Mouse (Mus musculus) megakaryocyte, embryonic 14.5 days (primary cell): ENCODE results near the gene Fam149b. TPM values are rescaled to one million over a fixed set of nuclear protein-coding genes. Genes with fewer than 3 reads are reported as not detected.
A peak's percentile ranks its signal among the peaks of the same experiment; 100 is the strongest.

ENCODE experiments used
- H3K27me3 ChIP-seq: replicated peaks from 2 replicates; pipeline ENCODE3; 2012; ENCODE audit warnings: inconsistent platforms
- H3K36me3 ChIP-seq: replicated peaks from 2 replicates; pipeline ENCODE3; 2012; ENCODE audit warnings: low read length, inconsistent platforms, mixed read lengths
- H3K4me1 ChIP-seq: 2 replicates; pipeline ENCODE4 v1.6.1; 2012; ENCODE audit warnings: inconsistent platforms
- H3K4me3 ChIP-seq: replicated peaks from 2 replicates; pipeline ENCODE3; 2012; ENCODE audit warnings: moderate library complexity, mild to moderate bottlenecking, inconsistent platforms
- H3K9me3 ChIP-seq: 2 replicates; pipeline ENCODE4 v1.6.1; 2012; ENCODE audit warnings: inconsistent platforms
- FLI1 ChIP-seq: IDR thresholded peaks from 2 replicates; pipeline ENCODE4 v1.6.1; 2012; ENCODE audit warnings: low read length, inconsistent platforms, mixed read lengths
- GATA1 ChIP-seq: IDR thresholded peaks from 3 replicates; pipeline ENCODE4 v1.6.1; 2012; ENCODE audit warnings: mixed read lengths, low read length, inconsistent platforms, borderline replicate concordance
- polyA plus RNA-seq: library from polyadenylated mRNA; stranded (reverse); fragments of >175 nt; gene quantifications from 2 replicates; pipeline ENCODE4 v1.2.3, GENCODE M21; 2012; ENCODE audit warnings: low replicate concordance; ENCODE audit not compliant: insufficient read depth

Gene Fam149b
- polyA plus RNA-seq, 1 experiment, result 13.7 TPM

DNA sequence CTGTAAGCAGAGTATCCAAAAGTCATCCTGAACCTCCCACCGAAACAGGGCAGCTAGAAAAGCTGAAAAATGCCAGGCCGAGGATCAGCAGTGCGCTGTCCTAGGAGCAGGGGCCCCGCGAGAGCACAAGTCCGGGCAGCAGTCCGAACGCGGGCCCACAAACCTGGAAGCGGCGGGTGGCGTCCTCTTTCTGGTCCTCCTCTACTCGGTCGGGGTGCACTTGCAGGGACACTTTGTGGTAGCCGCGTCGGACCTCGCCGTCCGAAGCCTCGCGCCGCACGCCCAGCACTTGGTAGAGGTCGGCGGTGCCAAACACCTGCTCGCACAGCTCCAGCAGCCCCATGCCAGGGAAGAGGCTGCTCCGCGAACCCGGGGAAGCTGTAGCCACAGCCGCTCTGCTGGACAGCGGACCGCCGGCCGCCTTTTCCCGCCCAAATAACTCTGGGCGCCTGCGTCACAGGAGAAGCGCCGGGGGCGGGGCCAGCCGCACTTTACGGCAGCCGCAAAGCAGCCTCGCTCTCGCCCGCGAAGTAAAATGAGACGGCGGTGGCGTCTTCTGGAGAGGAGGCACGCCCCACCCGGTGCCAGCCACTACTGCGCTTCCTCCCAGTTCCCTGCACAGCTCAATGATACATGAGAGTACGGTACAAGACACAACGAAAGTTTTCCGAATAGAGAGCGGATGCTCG is 40.6 kb downstream of the Fam149b start, which contains the start of gene Dnajc9:
Gene Dnajc9 (minus strand): TSS at position 470 of the 689 bp plus-strand sequence.
- Histone ChIP-seq H3K4me3 (peak within 1 kb of the TSS; percentile 98), H3K9me3 (no peaks in the 10 kb centered on the region), H3K27me3 (no peaks in the 10 kb centered on the region), H3K4me1 (peaks cover 60% of the 10 kb centered on the region), H3K36me3 (peaks cover 65% of the 10 kb centered on the region)
- TF ChIP-seq GATA1 (no peak), FLI1 (peak; percentile 64; the same call in 1 of the 2 replicates)

DNA sequence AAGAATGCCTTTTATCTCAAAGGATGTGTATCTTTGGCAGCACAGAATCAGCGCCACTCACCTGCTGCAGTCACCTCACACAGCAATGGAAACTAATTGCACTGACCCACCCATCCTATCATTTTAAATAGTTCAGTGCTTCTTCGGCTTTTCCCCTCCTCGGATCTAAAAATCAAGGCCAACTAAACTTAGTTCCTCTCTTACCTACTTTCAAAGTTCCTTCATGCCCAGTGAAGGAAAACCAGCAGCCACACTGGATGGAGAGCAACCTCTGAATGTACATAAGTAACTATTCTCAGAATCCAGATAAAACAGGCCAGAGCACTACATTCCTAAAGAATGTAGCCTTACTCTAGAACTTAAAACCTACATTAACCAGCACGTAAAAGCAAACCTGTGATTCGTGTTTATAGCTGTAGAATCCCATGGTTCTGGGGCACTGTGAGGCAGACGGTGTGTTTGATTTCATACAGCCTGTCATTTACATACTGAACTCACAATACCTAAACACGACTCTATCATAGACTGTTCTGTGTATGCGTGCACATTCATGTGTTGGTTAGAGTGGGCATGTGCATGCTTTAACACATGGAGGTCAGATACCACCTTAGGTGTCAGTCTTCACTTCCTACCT is 41.6 kb downstream of the Fam149b start:
- peak overlapping the region; percentile 98 for H3K4me3 ChIP-seq
- no peak for TF ChIP-seq FLI1
- TF ChIP-seq GATA1, result no peak
- H3K27me3 ChIP-seq, result no peaks in the 10 kb centered on the region
- peaks cover 65% of the 10 kb centered on the region for H3K4me1 ChIP-seq
- peaks cover 55% of the 10 kb centered on the region for H3K36me3 ChIP-seq
- H3K9me3 ChIP-seq, result no peaks in the 10 kb centered on the region

DNA sequence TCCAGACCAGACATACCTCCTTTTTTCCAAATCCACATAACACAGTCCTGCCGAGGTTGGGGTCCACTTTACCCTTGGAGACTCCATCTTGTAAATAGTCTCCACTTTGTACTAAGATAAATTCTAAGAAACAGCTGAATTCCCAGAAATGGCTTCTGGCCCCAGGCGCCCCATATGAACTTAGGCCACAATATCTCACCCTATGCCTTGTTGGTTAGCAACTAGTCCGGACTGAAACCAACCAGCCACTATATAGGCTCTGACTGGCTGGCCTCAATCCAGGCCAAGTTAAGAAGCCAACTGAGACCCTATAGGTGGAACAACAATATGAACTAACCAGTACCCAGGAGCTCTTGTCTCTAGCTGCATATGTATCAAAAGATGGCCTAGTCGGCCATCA is 44.4 kb downstream of the Fam149b start:
- peaks cover 32% of the 10 kb centered on the region for H3K36me3 ChIP-seq
- H3K4me3 ChIP-seq, result peak overlapping the region; percentile 80
- no peaks in the 10 kb centered on the region for H3K27me3 ChIP-seq
- H3K9me3 ChIP-seq, result no peaks in the 10 kb centered on the region
- H3K4me1 ChIP-seq, result peaks cover 43% of the 10 kb centered on the region
- TF ChIP-seq GATA1, result no peak
- no peak for TF ChIP-seq FLI1

DNA sequence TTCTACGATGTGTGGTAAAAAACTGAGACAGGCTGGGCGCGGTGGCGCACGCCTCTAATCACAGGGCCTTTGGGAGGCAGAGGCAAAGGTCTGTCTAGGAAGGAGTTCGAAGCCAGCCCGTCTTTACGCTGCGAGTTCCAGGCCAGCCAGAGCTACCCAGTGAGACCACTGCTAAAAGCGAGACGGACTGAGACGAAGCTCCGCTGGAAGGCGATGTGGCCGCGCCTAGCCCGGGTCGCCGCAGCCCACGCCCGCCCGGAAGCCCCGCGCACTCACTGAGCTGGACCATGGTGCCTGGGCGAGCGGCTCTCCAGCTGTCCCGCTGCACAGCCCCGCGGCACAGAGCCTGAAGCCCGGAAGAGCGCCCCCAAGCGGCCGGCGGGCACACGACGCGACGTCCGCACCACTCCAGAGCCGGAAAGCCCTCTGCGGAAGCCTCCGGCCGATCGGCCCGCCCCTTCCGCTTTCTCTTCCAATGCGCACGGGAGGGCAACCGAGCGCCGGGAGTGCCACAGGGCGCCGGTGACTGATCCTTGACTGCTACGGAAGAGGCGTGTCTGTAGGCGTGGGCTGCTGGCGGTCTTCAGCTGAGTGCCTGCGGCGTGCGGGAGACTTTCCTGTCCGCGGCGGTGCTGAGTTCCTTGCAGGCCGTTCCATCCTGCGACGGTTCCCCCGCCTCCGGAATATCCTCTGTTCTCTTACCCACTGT is 45.4 kb downstream of the Fam149b start, which contains the start of gene Mrps16:
Gene Mrps16 (minus strand): TSS at position 430 of the 709 bp plus-strand sequence.
- Histone ChIP-seq H3K4me3 (peak within 1 kb of the TSS; percentile 99), H3K9me3 (no peaks in the 10 kb centered on the region), H3K36me3 (peaks cover 27% of the 10 kb centered on the region), H3K27me3 (peaks cover 1% of the 10 kb centered on the region), H3K4me1 (peaks cover 32% of the 10 kb centered on the region)
- TF ChIP-seq GATA1 (no peak), FLI1 (no peak)

DNA sequence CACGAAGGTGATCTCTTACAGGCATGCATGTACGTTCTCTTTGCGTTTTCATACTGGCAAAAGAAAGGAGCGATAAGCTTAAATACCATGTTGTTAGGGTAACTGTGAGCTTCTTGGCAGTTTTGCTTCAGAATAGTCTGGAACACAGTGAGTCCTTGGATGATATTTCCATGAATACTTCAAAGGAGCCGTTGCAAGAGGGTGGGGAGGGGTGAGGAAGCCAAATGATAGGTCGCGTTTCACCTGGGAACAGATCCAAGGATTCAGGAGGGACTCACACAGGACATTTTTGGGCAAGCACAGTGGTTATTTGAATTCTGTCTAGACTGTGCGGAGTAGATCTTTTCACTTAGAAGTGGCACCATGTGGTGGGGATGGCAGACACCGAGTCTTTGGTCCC is 49.3 kb downstream of the Fam149b start:
- Histone ChIP-seq H3K4me1 (peaks cover 21% of the 10 kb centered on the region), H3K4me3 (no peak overlapping the region), H3K36me3 (peaks cover 2% of the 10 kb centered on the region), H3K27me3 (peaks cover 9% of the 10 kb centered on the region), H3K9me3 (no peaks in the 10 kb centered on the region)
- TF ChIP-seq FLI1 (no peak), GATA1 (no peak)

DNA sequence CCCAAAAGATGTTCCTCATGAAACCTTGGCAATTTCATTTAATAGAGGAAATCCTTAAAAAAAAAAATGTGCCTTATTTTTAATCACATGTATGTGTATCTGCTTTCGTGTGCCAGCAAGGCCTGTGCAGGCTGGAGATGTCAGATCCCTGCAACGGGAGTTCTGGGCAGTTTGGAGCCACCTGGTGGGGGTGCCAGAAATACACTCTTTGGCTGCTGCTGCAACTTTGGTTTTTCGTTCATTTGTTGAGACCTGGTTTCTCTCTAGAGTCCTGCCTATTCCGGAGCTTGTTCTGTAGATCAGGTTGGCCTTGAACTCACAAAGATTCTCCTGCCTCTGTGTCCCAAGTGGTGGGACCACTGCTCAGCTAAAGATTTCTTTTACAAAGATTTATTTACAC is 50.9 kb downstream of the Fam149b start:
- no peak for TF ChIP-seq GATA1
- TF ChIP-seq FLI1, result no peak

DNA sequence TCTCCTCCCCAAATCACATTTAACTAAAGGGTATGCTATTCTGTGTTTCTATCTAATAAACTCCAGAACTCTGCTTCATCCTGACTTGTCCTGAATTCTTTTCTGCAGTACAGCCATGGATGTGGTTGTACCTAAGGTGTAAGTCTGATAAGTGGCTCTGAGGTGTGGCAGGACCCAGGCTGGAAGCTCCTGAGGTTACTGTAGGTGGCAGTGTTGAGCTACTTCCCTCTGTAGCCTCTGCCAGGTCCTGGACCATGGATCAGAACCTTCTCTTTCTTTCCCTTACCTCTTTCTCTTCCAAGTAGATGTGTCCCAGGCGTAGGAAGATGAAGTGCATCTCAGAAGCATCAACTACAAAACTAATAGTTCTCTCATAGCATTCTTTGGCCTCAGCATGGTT is 52.1 kb downstream of the Fam149b start:
- Histone ChIP-seq H3K4me3 (no peak overlapping the region), H3K36me3 (no peaks in the 10 kb centered on the region), H3K4me1 (peaks cover 10% of the 10 kb centered on the region), H3K27me3 (peaks cover 11% of the 10 kb centered on the region), H3K9me3 (no peaks in the 10 kb centered on the region)
- TF ChIP-seq GATA1 (no peak), FLI1 (no peak)

More for the DNA sequence above, 50.9 kb downstream of the Fam149b start:
- H3K9me3 ChIP-seq, result no peaks in the 10 kb centered on the region
- H3K36me3 ChIP-seq, result no peaks in the 10 kb centered on the region
- peaks cover 17% of the 10 kb centered on the region for H3K4me1 ChIP-seq
- no peak overlapping the region for H3K4me3 ChIP-seq
- peaks cover 11% of the 10 kb centered on the region for H3K27me3 ChIP-seq

DNA sequence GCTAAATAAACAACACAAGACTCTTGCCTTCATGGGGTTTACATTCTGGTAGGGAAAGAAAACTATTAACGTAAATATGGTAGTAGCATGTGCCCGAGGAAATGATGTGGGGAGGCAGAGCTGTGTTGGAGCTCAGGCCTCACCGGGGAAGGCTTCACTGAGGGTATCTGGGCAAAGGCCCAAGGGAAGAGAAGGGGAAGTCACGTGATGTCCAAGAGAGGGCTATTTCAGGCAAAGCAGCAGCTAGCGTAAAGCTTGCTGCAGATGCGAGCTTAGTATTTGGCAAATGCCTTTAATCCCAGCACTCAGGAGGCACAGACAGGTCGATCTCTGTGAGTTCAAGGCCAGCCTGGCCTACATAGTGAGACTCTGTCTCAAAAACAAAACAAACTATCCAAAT is 74.3 kb downstream of the Fam149b start:
- Histone ChIP-seq H3K36me3 (no peaks in the 10 kb centered on the region), H3K4me1 (peaks cover 8% of the 10 kb centered on the region), H3K4me3 (peak overlapping the region; percentile 2), H3K9me3 (no peaks in the 10 kb centered on the region), H3K27me3 (no peaks in the 10 kb centered on the region)
- TF ChIP-seq GATA1 (no peak), FLI1 (no peak)

DNA sequence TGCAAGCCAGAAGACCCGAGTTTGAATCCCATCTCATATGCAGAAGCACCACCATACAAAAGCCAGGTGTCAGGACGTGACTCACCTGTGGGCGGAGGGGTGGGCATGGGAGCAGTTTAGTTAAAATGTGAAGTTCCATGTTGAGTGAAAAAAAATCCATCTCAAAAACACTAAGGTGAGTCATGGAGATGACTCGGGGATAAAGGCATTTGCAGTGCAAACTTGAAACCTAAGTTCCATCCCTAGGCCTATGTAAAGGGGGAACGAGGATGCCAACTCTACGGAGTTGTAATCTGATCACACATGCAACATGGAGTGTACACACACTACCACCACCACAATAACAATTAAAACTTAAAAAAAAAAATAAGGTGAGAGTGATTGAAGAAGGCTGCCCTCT is 75.1 kb downstream of the Fam149b start:
- no peaks in the 10 kb centered on the region for H3K36me3 ChIP-seq
- TF ChIP-seq FLI1 (no peak), GATA1 (no peak)

DNA sequence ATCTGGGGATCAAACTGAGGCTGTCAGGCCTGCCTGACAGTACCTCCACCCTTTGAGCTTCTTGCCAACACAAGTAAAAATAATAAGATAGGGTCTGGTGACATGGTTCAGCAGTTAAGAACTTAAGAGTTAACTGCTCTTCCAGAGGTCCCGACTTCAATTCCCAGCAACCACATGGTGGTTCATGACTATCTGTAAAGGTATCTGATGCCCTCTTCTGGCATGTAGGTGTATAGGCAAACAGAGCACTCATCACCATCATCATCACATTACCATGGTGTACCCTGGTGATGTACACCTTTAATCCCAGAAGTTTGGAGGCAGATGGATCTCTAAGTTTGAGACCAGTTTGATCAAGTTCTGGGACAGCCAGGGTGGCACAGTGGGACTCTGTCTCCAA is 80.6 kb downstream of the Fam149b start:
- Histone ChIP-seq H3K4me3 (no peak overlapping the region), H3K36me3 (no peaks in the 10 kb centered on the region), H3K27me3 (no peaks in the 10 kb centered on the region), H3K9me3 (peaks cover 6% of the 10 kb centered on the region), H3K4me1 (no peaks in the 10 kb centered on the region)
- TF ChIP-seq GATA1 (no peak), FLI1 (no peak)

More for the DNA sequence above, 75.1 kb downstream of the Fam149b start:
- Histone ChIP-seq H3K4me1 (peaks cover 8% of the 10 kb centered on the region), H3K27me3 (no peaks in the 10 kb centered on the region), H3K9me3 (no peaks in the 10 kb centered on the region), H3K4me3 (no peak overlapping the region)
